Mouse (Mus musculus) T-cell, adult 2 months (primary cell): ENCODE measurements around the gene Sgsm2.
A peak's percentile ranks its signal among the peaks of the same experiment; 100 is the strongest.

Source experiments
- DNase-seq: peaks from one replicate; pipeline ENCODE4 v3.0.0; 2022; ENCODE audit warnings: low spot score

Sgsm2 gene

GRCm38 (mm10) chr11:74896901-74897677 lies at the start of gene Sgsm2:
Sgsm2 (minus strand) TSS chr11:74897060.
- peak; percentile 51 for DNase-seq

GRCm38 (mm10) chr11:74946348-74946747 lies 49.5 kb upstream of the Sgsm2 start:
- peak; percentile 20 for DNase-seq

- DNase-seq: no peak
These were observed 33.5 kb upstream of the Sgsm2 start for GRCm38 (mm10) chr11:74930391-74930790.

- DNase-seq: no peak
These were observed 32.3 kb upstream of the Sgsm2 start for GRCm38 (mm10) chr11:74929111-74929510.

GRCm38 (mm10) chr11:74927236-74927725 lies 30.4 kb upstream of the Sgsm2 start:
- no peak for DNase-seq

- peak; percentile 35 for DNase-seq
These were observed 29.6 kb upstream of the Sgsm2 start for GRCm38 (mm10) chr11:74926388-74927005.

- DNase-seq: peak; percentile 93
These were observed 28.9 kb upstream of the Sgsm2 start, which contains the start of the genes Smg6 and Srr for GRCm38 (mm10) chr11:74925577-74926387. Smg6 (plus strand) TSS chr11:74925823. Srr (minus strand) TSS chr11:74925948.

- DNase-seq: peak; percentile 32
These were observed 27.3 kb upstream of the Sgsm2 start for GRCm38 (mm10) chr11:74924149-74924548.

- DNase-seq: no peak
These were observed 22.4 kb upstream of the Sgsm2 start for GRCm38 (mm10) chr11:74919249-74919648.

- DNase-seq: no peak
These were observed 15.6 kb upstream of the Sgsm2 start for GRCm38 (mm10) chr11:74912492-74912891.

GRCm38 (mm10) chr11:74909978-74910377 lies 13.1 kb upstream of the Sgsm2 start:
- DNase-seq: no peak

- no peak for DNase-seq
These were observed 11.9 kb upstream of the Sgsm2 start for GRCm38 (mm10) chr11:74908618-74909399.

GRCm38 (mm10) chr11:74907850-74908249 lies 11.0 kb upstream of the Sgsm2 start:
- DNase-seq: no peak

- DNase-seq: no peak
These were observed 5.6 kb upstream of the Sgsm2 start for GRCm38 (mm10) chr11:74902416-74902815.

- DNase-seq: no peak
These were observed 4.7 kb upstream of the Sgsm2 start for GRCm38 (mm10) chr11:74901555-74901954.

GRCm38 (mm10) chr11:74898517-74898827 lies 1.6 kb upstream of the Sgsm2 start:
- no peak for DNase-seq

- DNase-seq: peak; percentile 89
These were observed 1.0 kb upstream of the Sgsm2 start, which contains the start of gene Tsr1 for GRCm38 (mm10) chr11:74897678-74898516. Tsr1 (plus strand) TSS chr11:74898071.

- DNase-seq: peak; percentile 50
These were observed 620 bp downstream of the Sgsm2 start for GRCm38 (mm10) chr11:74895980-74896900.

- no peak for DNase-seq
These were observed 2.2 kb downstream of the Sgsm2 start for GRCm38 (mm10) chr11:74894619-74895018.

GRCm38 (mm10) chr11:74883098-74883497 lies 13.8 kb downstream of the Sgsm2 start:
- no peak for DNase-seq
